Comparison of ENCODE assay signal across 13 mouse cellular contexts in genomic region chr5:146750273-146750672, GRCm38 (mm10). TPM values are rescaled to one million over a fixed set of nuclear protein-coding genes. Genes with fewer than 3 reads are reported as not detected.
A peak's percentile ranks its signal among the peaks of the same experiment; 100 is the strongest.
DNase-seq lines count a peak whose midpoint lies in the region; ATAC-seq and TF ChIP-seq lines count a peak whose summit lies in the region.
"Had no signal": no experiment of that assay in that cellular context is flagged by ENCODE, and none has a peak within 500 bp of the region (broad histone marks: within the 10 kb centered on the region; RNA-seq: fewer than 3 reads in every experiment).

No protein-coding gene starts in this region.

- peaks cover 58% of the 10 kb centered on the region for H3K36me3 ChIP-seq in intestine, postnatal 0 days (ENCODE audit: control insufficient read depth, insufficient read depth)
- peaks cover 17% of the 10 kb centered on the region for H3K36me3 ChIP-seq in intestine, embryonic 16.5 days (ENCODE audit: control insufficient read depth, insufficient read depth, low read length)
- H3K36me3 ChIP-seq in heart, embryonic 16.5 days (ENCODE audit: control insufficient read depth, insufficient read depth), result peaks cover 21% of the 10 kb centered on the region

- DNase-seq in Muller cell, postnatal 12 days (ENCODE audit: inconsistent ontology term), result peak; percentile 93
- peak; percentile 66 for DNase-seq in cerebellum, adult 9-10 months
- no peak for DNase-seq in right cerebral cortex, adult 2 months (ENCODE audit: low spot score in 2 of 2)
- no peak for DNase-seq in embryo, embryonic 10.5 days (ENCODE audit: low spot score)
- DNase-seq in urinary bladder, postnatal 4 days (ENCODE audit: low spot score in 2 of 2), result no peak
- DNase-seq: layer of hippocampus, adult 9-11 months; lung, postnatal 36 days had no signal

- TF ChIP-seq CTCF in intestine, postnatal 0 days (IDR thresholded peaks at IDR 0.05; ENCODE audit: low read depth), result no peak

- H3K27me3 ChIP-seq in intestine, postnatal 0 days (replicated peaks; ENCODE audit: control insufficient read depth, insufficient read depth, low read length), result no peaks in the 10 kb centered on the region
- H3K27me3 ChIP-seq in intestine, embryonic 16.5 days (replicated peaks; ENCODE audit: control insufficient read depth, insufficient read depth, low read length), result no peaks in the 10 kb centered on the region
- H3K27me3 ChIP-seq in heart, embryonic 16.5 days (ENCODE audit: control insufficient read depth, insufficient read depth, low read length), result no peaks in the 10 kb centered on the region
- H3K27me3 ChIP-seq: embryonic facial prominence, embryonic 15.5 days; limb, embryonic 13.5 days had no signal

- H3K4me1 ChIP-seq in intestine, postnatal 0 days (replicated peaks; ENCODE audit: control insufficient read depth, insufficient read depth, low read length), result no peaks in the 10 kb centered on the region
- no peaks in the 10 kb centered on the region for H3K4me1 ChIP-seq in intestine, embryonic 16.5 days (ENCODE audit: control insufficient read depth, insufficient read depth, low read length)
- no peaks in the 10 kb centered on the region; the same call in 1 of the 2 replicates for H3K4me1 ChIP-seq in heart, embryonic 16.5 days (ENCODE audit: control insufficient read depth, insufficient read depth, low read length)
- H3K4me1 ChIP-seq: embryonic facial prominence, embryonic 15.5 days; limb, embryonic 13.5 days had no signal

- WGBS in intestine, postnatal 0 days, result 94% methylated on average over 7 of the region's 7 CpGs
- WGBS in intestine, embryonic 16.5 days, result 90% methylated on average over 7 of the region's 7 CpGs
- 68% methylated on average over 7 of the region's 7 CpGs for WGBS in heart, embryonic 16.5 days

- peak overlapping the region; percentile 5; the same call in 1 of the 2 replicates for H3K27ac ChIP-seq in intestine, postnatal 0 days (ENCODE audit: low read depth, low read length)
- no peak overlapping the region for H3K27ac ChIP-seq in intestine, embryonic 16.5 days (ENCODE audit: low read length)
- no peak overlapping the region for H3K27ac ChIP-seq in heart, embryonic 16.5 days (ENCODE audit: low read length)
- H3K27ac ChIP-seq: embryonic facial prominence, embryonic 15.5 days; limb, embryonic 13.5 days had no signal

- no peak overlapping the region for H3K9ac ChIP-seq in intestine, postnatal 0 days (ENCODE audit: low read depth, low read length)
- no peak overlapping the region for H3K9ac ChIP-seq in intestine, embryonic 16.5 days (ENCODE audit: low read depth, low read length)
- H3K9ac ChIP-seq in heart, embryonic 16.5 days (ENCODE audit: low read length), result no peak overlapping the region
- H3K9ac ChIP-seq: embryonic facial prominence, embryonic 15.5 days; limb, embryonic 13.5 days had no signal

- no peaks in the 10 kb centered on the region for H3K9me3 ChIP-seq in intestine, postnatal 0 days (ENCODE audit: control insufficient read depth)
- no peaks in the 10 kb centered on the region for H3K9me3 ChIP-seq in intestine, embryonic 16.5 days (ENCODE audit: control insufficient read depth, low read length)
- no peaks in the 10 kb centered on the region for H3K9me3 ChIP-seq in heart, embryonic 16.5 days (replicated peaks; ENCODE audit: control insufficient read depth, low read length)
- H3K9me3 ChIP-seq: embryonic facial prominence, embryonic 15.5 days; limb, embryonic 13.5 days had no signal

- H3K4me2 ChIP-seq in intestine, postnatal 0 days (replicated peaks; ENCODE audit: low read depth), result no peak overlapping the region
- no peak overlapping the region for H3K4me2 ChIP-seq in intestine, embryonic 16.5 days (ENCODE audit: low read depth, low read length)
- H3K4me2 ChIP-seq in heart, embryonic 16.5 days (ENCODE audit: low read depth, low read length), result no peak overlapping the region
- H3K4me2 ChIP-seq: embryonic facial prominence, embryonic 15.5 days; limb, embryonic 13.5 days had no signal

- no peak for ATAC-seq in intestine, postnatal 0 days
- no peak for ATAC-seq in intestine, embryonic 16.5 days
- peak; percentile 32; the same call in 1 of the 2 replicates for ATAC-seq in heart, embryonic 16.5 days (replicated peaks; ENCODE audit: extremely low read depth, insufficient read depth, low FRiP score)
- ATAC-seq: hindbrain, embryonic 16.5 days had no signal

- H3K4me3 ChIP-seq in intestine, postnatal 0 days (ENCODE audit: low read depth, low read length), result no peak overlapping the region
- H3K4me3 ChIP-seq in intestine, embryonic 16.5 days (ENCODE audit: low read length), result no peak overlapping the region
- H3K4me3 ChIP-seq in heart, embryonic 16.5 days (ENCODE audit: low read length), result no peak overlapping the region
- H3K4me3 ChIP-seq: embryonic facial prominence, embryonic 15.5 days; limb, embryonic 13.5 days had no signal

RNA-seq across cellular contexts. Expression of gene Usp12, which starts 44.5 kb away (rescaled TPM):
- 21.7 and 24.0 TPM in 2 replicates for polyA plus RNA-seq in intestine, postnatal 0 days (2015; fragmentation: Nextera tagmentation; extraction: Ambion mirVana)
- 26.7 and 33.7 TPM in 2 replicates for polyA plus RNA-seq in intestine, embryonic 16.5 days (2015; fragmentation: Nextera tagmentation; extraction: Ambion mirVana)
- 10.1 and 11.0 TPM in 2 replicates for polyA plus RNA-seq in heart, embryonic 16.5 days (2015; fragmentation: Nextera tagmentation; extraction: Ambion mirVana)

Comparison
In these comparisons a context has a peak if more than half of its experiments do, and no peak if none do; other contexts are left out.
1. DNase-seq: peak in Muller cell, postnatal 12 days (single experiment) and cerebellum, adult 9-10 months (single experiment); none in right cerebral cortex, adult 2 months (0 of 2), embryo, embryonic 10.5 days (single experiment) and urinary bladder, postnatal 4 days (0 of 2).